Mouse (Mus musculus): ENCODE data around the gene Mettl26. TPM values are rescaled to one million over a fixed set of nuclear protein-coding genes. Genes with fewer than 3 reads are reported as not detected.

The Mettl26 gene
- polyA plus RNA-seq, 1 experiment from 2014 or later: 64.1 TPM

DNA sequence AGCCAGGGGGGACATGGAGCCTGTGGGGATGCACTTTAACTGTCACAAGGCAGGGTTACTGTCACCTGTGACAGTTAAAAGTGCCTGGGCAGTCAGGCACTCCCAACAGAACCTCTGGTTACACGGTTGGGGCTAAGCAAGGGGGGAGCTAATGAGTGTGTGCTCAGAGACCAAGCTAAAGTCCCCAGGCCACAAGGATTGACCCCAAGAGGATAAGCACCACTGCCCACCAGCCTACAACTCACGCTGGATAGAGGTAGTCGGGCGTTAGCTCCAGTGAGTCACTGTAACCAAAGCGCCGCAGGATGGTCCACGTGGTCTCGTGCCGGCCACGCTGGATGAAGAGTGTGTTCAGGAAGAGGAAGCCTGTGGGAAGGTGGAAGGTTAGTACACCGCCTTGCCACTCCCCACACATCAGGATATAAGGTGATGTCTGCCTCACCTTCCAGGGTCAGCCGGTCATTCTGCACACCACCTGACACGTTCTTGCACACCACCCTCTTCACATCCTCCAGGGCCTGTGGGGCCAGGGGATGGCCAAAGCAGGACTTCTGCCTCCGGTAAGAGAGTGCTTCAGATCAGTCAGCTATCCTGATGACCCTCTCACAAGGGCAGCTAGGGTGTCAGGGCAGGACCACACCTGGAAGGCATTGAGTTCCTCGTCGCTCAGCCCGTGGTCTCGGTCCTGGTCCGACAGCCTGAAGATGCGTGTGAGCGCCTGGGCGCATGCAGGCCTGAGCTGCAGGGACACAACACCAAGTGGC lies 33.6 kb upstream of the Mettl26 start, which contains the start of gene Gm20683:
TSS of gene Gm20683 (minus strand) at position 647 of the 764 bp plus-strand sequence.
- WGBS: 96% methylated on average over 22 of the region's 22 CpGs
- Histone ChIP-seq H3K4me1 (replicated peaks; ENCODE audit: control insufficient read depth, insufficient read depth, low read length) (peaks cover 19% of the 10 kb centered on the region), H3K4me3 (ENCODE audit: low read depth, low read length) (no peak within 1 kb of the TSS), H3K9ac (ENCODE audit: low read length) (no peak within 1 kb of the TSS), H3K9me3 (ENCODE audit: control insufficient read depth, low read length) (no peaks in the 10 kb centered on the region), H3K4me2 (ENCODE audit: low read length) (no peak within 1 kb of the TSS), H3K27ac (ENCODE audit: low read depth) (no peak within 1 kb of the TSS), H3K36me3 (ENCODE audit: control insufficient read depth, insufficient read depth, low read length) (peaks cover 58% of the 10 kb centered on the region), H3K27me3 (replicated peaks; ENCODE audit: control insufficient read depth, insufficient read depth, low read length) (no peaks in the 10 kb centered on the region)
- ATAC-seq (replicated peaks; ENCODE audit: low FRiP score, low TSS enrichment, low read depth): no peak
- no peak for DNase-seq (ENCODE audit: low spot score)

DNA sequence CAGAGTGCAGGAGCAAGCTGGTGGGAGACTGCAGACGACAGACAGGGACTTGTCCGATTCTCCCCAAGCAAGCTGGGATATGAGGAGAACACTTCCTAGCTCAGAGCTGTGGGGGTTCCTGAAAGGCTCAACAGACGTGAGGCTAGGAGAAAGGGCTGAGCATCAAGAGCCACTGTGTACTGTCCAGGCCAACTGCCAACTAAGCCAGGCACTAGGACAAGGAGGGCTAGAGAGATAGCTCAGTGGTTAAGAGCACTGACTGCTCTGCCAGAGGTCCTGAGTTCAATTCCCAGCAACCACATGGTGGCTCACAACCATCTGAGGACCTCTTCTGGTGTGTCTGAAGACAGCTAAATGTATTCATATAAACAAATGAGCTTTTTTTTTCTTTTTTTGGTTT lies 32.4 kb upstream of the Mettl26 start:
- Histone ChIP-seq H3K27ac (ENCODE audit: low read depth) (no peak overlapping the region), H3K27me3 (replicated peaks; ENCODE audit: control insufficient read depth, insufficient read depth, low read length) (no peaks in the 10 kb centered on the region), H3K9ac (ENCODE audit: low read length) (no peak overlapping the region), H3K4me1 (replicated peaks; ENCODE audit: control insufficient read depth, insufficient read depth, low read length) (peaks cover 12% of the 10 kb centered on the region), H3K9me3 (ENCODE audit: control insufficient read depth, low read length) (no peaks in the 10 kb centered on the region), H3K36me3 (ENCODE audit: control insufficient read depth, insufficient read depth, low read length) (peaks cover 65% of the 10 kb centered on the region), H3K4me3 (ENCODE audit: low read depth, low read length) (no peak overlapping the region), H3K4me2 (ENCODE audit: low read length) (no peak overlapping the region)
- ATAC-seq (replicated peaks; ENCODE audit: low FRiP score, low TSS enrichment, low read depth) (no peak), DNase-seq (ENCODE audit: low spot score) (no peak)
- WGBS: 79% methylated on average over 3 of the region's 3 CpGs

DNA sequence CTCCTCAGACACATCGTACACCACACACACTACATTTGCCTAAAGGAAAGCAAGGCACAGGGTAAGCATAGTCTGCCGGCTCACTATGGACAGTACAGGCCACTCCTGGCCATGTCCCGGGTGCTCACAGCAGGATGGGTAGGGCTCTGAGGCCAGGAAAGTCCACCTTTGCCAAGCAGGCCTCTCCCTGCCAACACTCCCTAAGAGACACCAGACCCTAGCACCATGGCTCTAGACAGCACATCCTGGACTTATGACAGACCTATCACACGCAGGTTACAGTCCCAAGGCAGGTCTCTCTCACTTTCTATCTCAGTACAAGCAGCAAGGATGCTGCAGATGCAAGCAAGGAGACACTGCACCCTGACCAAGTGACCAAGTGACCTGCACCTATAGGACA lies 31.8 kb upstream of the Mettl26 start:
- H3K9me3 ChIP-seq (ENCODE audit: control insufficient read depth, low read length): no peaks in the 10 kb centered on the region
- no peaks in the 10 kb centered on the region for H3K27me3 ChIP-seq (replicated peaks; ENCODE audit: control insufficient read depth, insufficient read depth, low read length)
- DNase-seq (ENCODE audit: low spot score): no peak
- peak overlapping the region; percentile 81 for H3K9ac ChIP-seq (ENCODE audit: low read length)
- H3K4me3 ChIP-seq (ENCODE audit: low read depth, low read length): peak overlapping the region; percentile 78
- peaks cover 12% of the 10 kb centered on the region for H3K4me1 ChIP-seq (replicated peaks; ENCODE audit: control insufficient read depth, insufficient read depth, low read length)
- peaks cover 66% of the 10 kb centered on the region for H3K36me3 ChIP-seq (ENCODE audit: control insufficient read depth, insufficient read depth, low read length)
- 90% methylated on average over 4 of the region's 4 CpGs for WGBS
- peak overlapping the region; percentile 87 for H3K4me2 ChIP-seq (ENCODE audit: low read length)
- no peak overlapping the region for H3K27ac ChIP-seq (ENCODE audit: low read depth)
- no peak for ATAC-seq (replicated peaks; ENCODE audit: low FRiP score, low TSS enrichment, low read depth)

DNA sequence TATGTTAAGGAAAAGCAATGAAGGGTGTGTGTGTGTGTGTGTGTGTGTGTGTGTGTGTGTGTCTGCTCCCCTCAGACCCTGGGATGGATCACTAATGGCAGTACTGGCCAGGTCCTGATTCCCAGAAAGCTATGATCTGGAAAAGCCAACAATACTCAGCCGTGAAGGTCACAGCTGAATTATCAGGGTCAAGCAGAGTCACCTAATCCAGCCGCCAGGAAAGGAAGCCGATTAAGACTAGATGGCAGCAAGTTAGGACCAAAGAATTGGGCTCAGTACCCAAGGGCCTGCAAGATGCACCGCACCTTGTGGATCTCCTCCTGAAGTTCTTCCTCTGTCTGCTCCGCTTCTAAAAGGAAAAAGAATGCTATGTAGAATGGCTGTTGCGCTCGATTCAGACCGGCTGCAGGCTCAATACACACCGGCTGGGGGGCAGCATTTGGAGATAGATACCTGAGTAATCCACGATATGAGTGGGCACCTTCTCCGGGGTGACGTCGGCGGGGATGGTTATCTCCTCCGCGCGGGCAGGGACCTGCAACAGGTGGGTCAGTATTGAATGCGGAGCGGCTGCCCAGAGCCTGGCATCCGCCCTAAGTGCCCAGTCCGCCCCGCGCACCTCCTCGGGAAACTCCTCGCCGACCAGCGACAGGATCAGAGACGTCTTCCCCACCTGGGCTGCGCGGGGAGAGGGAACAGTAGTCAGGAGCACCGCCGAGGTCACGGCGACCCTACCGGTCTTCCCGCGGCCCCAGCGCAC lies 31.1 kb upstream of the Mettl26 start:
- 3% methylated on average over 37 of the region's 38 CpGs for WGBS
- Histone ChIP-seq H3K36me3 (ENCODE audit: control insufficient read depth, insufficient read depth, low read length) (peaks cover 67% of the 10 kb centered on the region), H3K27me3 (replicated peaks; ENCODE audit: control insufficient read depth, insufficient read depth, low read length) (no peaks in the 10 kb centered on the region), H3K9ac (ENCODE audit: low read length) (peak overlapping the region; percentile 81), H3K4me1 (replicated peaks; ENCODE audit: control insufficient read depth, insufficient read depth, low read length) (peaks cover 12% of the 10 kb centered on the region), H3K4me2 (ENCODE audit: low read length) (peak overlapping the region; percentile 87), H3K4me3 (ENCODE audit: low read depth, low read length) (peak overlapping the region; percentile 78), H3K27ac (ENCODE audit: low read depth) (peak overlapping the region; percentile 70), H3K9me3 (ENCODE audit: control insufficient read depth, low read length) (no peaks in the 10 kb centered on the region)
- DNase-seq (ENCODE audit: low spot score) (no peak), ATAC-seq (replicated peaks; ENCODE audit: low FRiP score, low TSS enrichment, low read depth) (no peak; the same call in 1 of the 2 replicates)

DNA sequence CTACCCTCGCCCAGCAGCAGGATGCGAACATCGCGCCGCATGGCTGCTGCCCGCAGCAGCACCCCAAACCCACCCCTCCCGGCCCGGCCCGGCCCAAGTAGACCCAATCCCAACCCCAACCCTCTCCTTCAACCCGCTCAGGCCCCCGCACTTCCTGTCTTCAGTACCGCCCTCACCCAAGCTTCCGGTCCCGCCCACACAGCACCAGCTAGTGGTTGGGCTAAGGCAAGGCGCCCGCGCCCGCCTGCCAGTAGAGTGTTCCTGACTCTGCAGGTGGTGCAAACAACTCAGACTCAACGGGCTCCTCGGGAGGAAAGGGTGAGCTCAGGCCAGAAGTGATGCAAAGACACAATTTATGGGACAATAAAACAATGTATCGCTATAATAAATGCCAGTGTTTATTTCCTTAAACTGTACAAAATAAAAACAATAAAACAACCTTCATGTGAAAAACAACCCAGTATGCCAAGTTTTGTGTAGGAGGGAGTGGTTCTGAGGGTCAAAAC lies 30.4 kb upstream of the Mettl26 start, which contains the start of gene Rhot2:
TSS of gene Rhot2 (minus strand) at position 456 of the 506 bp plus-strand sequence.
- peak within 1 kb of the TSS; percentile 78 for H3K4me3 ChIP-seq (ENCODE audit: low read depth, low read length)
- H3K9ac ChIP-seq (ENCODE audit: low read length): peak within 1 kb of the TSS; percentile 81
- H3K9me3 ChIP-seq (ENCODE audit: control insufficient read depth, low read length): no peaks in the 10 kb centered on the region
- H3K27ac ChIP-seq (ENCODE audit: low read depth): peak within 1 kb of the TSS; percentile 70
- peaks cover 63% of the 10 kb centered on the region for H3K36me3 ChIP-seq (ENCODE audit: control insufficient read depth, insufficient read depth, low read length)
- WGBS: 1% methylated on average over 21 of the region's 21 CpGs
- peak within 1 kb of the TSS; percentile 87 for H3K4me2 ChIP-seq (ENCODE audit: low read length)
- H3K27me3 ChIP-seq (replicated peaks; ENCODE audit: control insufficient read depth, insufficient read depth, low read length): no peaks in the 10 kb centered on the region
- peaks cover 12% of the 10 kb centered on the region for H3K4me1 ChIP-seq (replicated peaks; ENCODE audit: control insufficient read depth, insufficient read depth, low read length)
- DNase-seq (ENCODE audit: low spot score) (peak; percentile 96), ATAC-seq (replicated peaks; ENCODE audit: low FRiP score, low TSS enrichment, low read depth) (peak; percentile 95)

DNA sequence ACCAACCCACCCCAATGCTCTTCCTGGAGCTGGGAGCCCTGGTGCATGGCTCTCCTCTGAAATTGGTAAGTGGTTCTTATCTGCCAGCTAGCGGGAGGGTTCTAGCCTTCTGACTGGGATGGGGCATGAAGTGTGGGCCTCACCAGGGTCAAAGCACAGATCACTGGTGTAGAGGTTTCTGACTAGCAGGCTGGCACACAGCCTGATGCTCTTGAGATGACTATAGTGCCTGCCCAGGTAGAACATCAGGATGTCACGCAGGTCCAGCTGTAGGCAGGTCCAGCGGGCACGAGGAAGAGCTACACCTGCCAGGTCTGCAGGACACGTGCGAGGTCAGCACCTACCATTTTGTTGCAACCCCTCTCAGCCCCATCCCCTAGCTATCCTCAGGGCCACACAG lies 14.6 kb upstream of the Mettl26 start:
- peak overlapping the region; percentile 75 for H3K4me2 ChIP-seq (ENCODE audit: low read length)
- H3K27me3 ChIP-seq (replicated peaks; ENCODE audit: control insufficient read depth, insufficient read depth, low read length): no peaks in the 10 kb centered on the region
- no peak for ATAC-seq (replicated peaks; ENCODE audit: low FRiP score, low TSS enrichment, low read depth)
- peak overlapping the region; percentile 75; the same call in 1 of the 2 replicates for H3K9ac ChIP-seq (ENCODE audit: low read length)
- H3K4me1 ChIP-seq (replicated peaks; ENCODE audit: control insufficient read depth, insufficient read depth, low read length): peaks cover 9% of the 10 kb centered on the region
- no peak overlapping the region for H3K4me3 ChIP-seq (ENCODE audit: low read depth, low read length)
- DNase-seq (ENCODE audit: low spot score): no peak
- no peaks in the 10 kb centered on the region for H3K9me3 ChIP-seq (ENCODE audit: control insufficient read depth, low read length)
- no peak overlapping the region for H3K27ac ChIP-seq (ENCODE audit: low read depth)
- H3K36me3 ChIP-seq (ENCODE audit: control insufficient read depth, insufficient read depth, low read length): peaks cover 6% of the 10 kb centered on the region; the same call in 1 of the 2 replicates
- 94% methylated on average over 6 of the region's 6 CpGs for WGBS

DNA sequence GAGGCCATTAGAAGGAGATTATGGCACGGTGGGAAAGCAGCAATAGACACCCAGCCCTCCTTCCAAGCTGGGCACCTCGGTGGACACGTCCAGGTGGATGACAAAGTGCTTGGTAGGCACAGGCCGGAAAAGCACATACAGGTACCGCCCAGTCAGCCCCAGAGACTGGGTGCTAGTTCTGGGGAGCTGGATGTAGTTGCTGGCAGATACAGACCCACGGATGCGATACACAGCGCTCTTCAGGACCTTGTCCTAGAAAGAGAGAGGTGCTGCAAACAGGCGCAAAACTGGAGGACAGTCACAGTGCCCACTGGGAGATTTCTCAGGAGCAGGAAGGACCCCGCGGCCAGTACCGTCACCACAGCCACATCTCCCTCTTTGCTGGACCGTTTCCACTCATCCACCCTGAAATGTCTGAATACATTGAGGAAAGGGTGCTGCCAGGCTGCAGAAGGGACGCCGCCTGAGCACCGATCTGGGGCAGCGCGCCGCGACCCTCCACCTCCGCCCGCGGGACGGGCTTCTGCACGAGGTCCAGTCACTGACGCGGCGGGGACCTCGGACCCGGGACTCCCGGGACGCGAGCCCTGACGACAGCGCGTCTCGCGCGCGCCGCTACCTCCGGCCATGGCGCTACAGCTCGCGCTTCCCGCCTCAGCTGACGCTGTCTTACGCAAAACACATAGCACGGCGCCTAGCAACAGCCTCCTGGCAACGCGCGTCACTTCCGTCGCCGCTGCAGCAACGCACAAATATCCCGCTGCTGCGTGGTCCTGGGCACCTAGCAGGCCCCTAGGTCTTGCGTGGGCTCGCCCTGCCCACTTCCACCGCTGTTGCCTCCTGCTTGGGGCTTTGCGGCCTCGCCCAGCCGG lies 13.8 kb upstream of the Mettl26 start, which contains the start of gene Wdr90:
TSS of gene Wdr90 (minus strand) at position 670 of the 872 bp plus-strand sequence.
- H3K27me3 ChIP-seq (replicated peaks; ENCODE audit: control insufficient read depth, insufficient read depth, low read length): no peaks in the 10 kb centered on the region
- ATAC-seq (replicated peaks; ENCODE audit: low FRiP score, low TSS enrichment, low read depth) (peak; percentile 93), DNase-seq (ENCODE audit: low spot score) (peak; percentile 86)
- no peaks in the 10 kb centered on the region for H3K9me3 ChIP-seq (ENCODE audit: control insufficient read depth, low read length)
- no peaks in the 10 kb centered on the region; the same call in 1 of the 2 replicates for H3K36me3 ChIP-seq (ENCODE audit: control insufficient read depth, insufficient read depth, low read length)
- H3K27ac ChIP-seq (ENCODE audit: low read depth): peak within 1 kb of the TSS; percentile 83
- H3K4me3 ChIP-seq (ENCODE audit: low read depth, low read length): peak within 1 kb of the TSS; percentile 63
- H3K9ac ChIP-seq (ENCODE audit: low read length): peak within 1 kb of the TSS; percentile 75
- peaks cover 9% of the 10 kb centered on the region for H3K4me1 ChIP-seq (replicated peaks; ENCODE audit: control insufficient read depth, insufficient read depth, low read length)
- peak within 1 kb of the TSS; percentile 75 for H3K4me2 ChIP-seq (ENCODE audit: low read length)
- 4% methylated on average over 64 of the region's 65 CpGs for WGBS
